Mouse (Mus musculus) E14TG2a.4 (cell line): ENCODE data around the gene Kcnj2.

ENCODE experiments used
- H3K27me3 ChIP-seq: 2 replicates; pipeline ENCODE4 v1.6.1; 2014; ENCODE audit warnings: low read length, control low read depth; ENCODE audit not compliant: insufficient read depth
- H3K36me3 ChIP-seq: 2 replicates; pipeline ENCODE4 v1.6.1; 2014; ENCODE audit warnings: low read length, control low read depth; ENCODE audit not compliant: insufficient read depth
- H3K4me1 ChIP-seq: replicated peaks from 2 replicates; pipeline ENCODE4 v1.6.1; 2014; ENCODE audit warnings: low read depth, low read length, control low read depth
- H3K4me3 ChIP-seq: replicated peaks from 2 replicates; pipeline ENCODE4 v1.5.1; 2014; ENCODE audit warnings: mild to moderate bottlenecking, low read length
- H3K9me3 ChIP-seq: 2 replicates; pipeline ENCODE4 v1.6.1; 2014; ENCODE audit warnings: low read length, control low read depth
- CTCF ChIP-seq: conservative IDR thresholded peaks from 2 replicates; pipeline ENCODE4 v1.5.1; 2014; ENCODE audit warnings: low read length
- NANOG ChIP-seq: IDR thresholded peaks from 2 replicates; pipeline ENCODE4 v1.6.1; 2014; ENCODE audit warnings: borderline replicate concordance, low read length, mixed read lengths
- POU5F1 ChIP-seq: IDR thresholded peaks from 2 replicates; pipeline ENCODE4 v1.6.1; 2014; ENCODE audit warnings: low read length, borderline replicate concordance

Kcnj2 gene

GRCm38 (mm10) chr11:111100131-111100530 lies 34.2 kb downstream of the Kcnj2 start:
- Histone ChIP-seq H3K4me3 (no peak overlapping the region), H3K36me3 (no peaks in the 10 kb centered on the region), H3K9me3 (no peaks in the 10 kb centered on the region), H3K4me1 (no peaks in the 10 kb centered on the region), H3K27me3 (no peaks in the 10 kb centered on the region)
- TF ChIP-seq NANOG = no peak
- TF ChIP-seq POU5F1 = no peak
- TF ChIP-seq CTCF = no peak

- Histone ChIP-seq H3K27me3 (no peaks in the 10 kb centered on the region), H3K4me3 (no peak overlapping the region), H3K9me3 (no peaks in the 10 kb centered on the region), H3K4me1 (no peaks in the 10 kb centered on the region), H3K36me3 (no peaks in the 10 kb centered on the region)
- TF ChIP-seq CTCF (no peak), POU5F1 (no peak), NANOG (no peak)
Observed at GRCm38 (mm10) chr11:111100651-111101050, 34.7 kb downstream of the Kcnj2 start.

GRCm38 (mm10) chr11:111101620-111102176 lies 35.7 kb downstream of the Kcnj2 start:
- no peaks in the 10 kb centered on the region for H3K36me3 ChIP-seq
- no peak overlapping the region for H3K4me3 ChIP-seq
- no peaks in the 10 kb centered on the region for H3K27me3 ChIP-seq
- H3K4me1 ChIP-seq = no peaks in the 10 kb centered on the region
- TF ChIP-seq CTCF (no peak), POU5F1 (no peak), NANOG (no peak)
- no peaks in the 10 kb centered on the region for H3K9me3 ChIP-seq

- Histone ChIP-seq H3K27me3 (no peaks in the 10 kb centered on the region), H3K4me1 (no peaks in the 10 kb centered on the region), H3K4me3 (no peak overlapping the region), H3K36me3 (no peaks in the 10 kb centered on the region), H3K9me3 (no peaks in the 10 kb centered on the region)
- TF ChIP-seq POU5F1 = no peak
- no peak for TF ChIP-seq CTCF
- no peak for TF ChIP-seq NANOG
Observed at GRCm38 (mm10) chr11:111104422-111104821, 38.5 kb downstream of the Kcnj2 start.

GRCm38 (mm10) chr11:111108130-111108529 lies 42.2 kb downstream of the Kcnj2 start:
- Histone ChIP-seq H3K9me3 (no peaks in the 10 kb centered on the region), H3K36me3 (no peaks in the 10 kb centered on the region), H3K4me3 (no peak overlapping the region), H3K27me3 (no peaks in the 10 kb centered on the region), H3K4me1 (no peaks in the 10 kb centered on the region)
- TF ChIP-seq POU5F1 (no peak), NANOG (no peak), CTCF (no peak)

- H3K4me3 ChIP-seq = no peak overlapping the region
- H3K4me1 ChIP-seq = peaks cover 27% of the 10 kb centered on the region
- no peaks in the 10 kb centered on the region for H3K36me3 ChIP-seq
- peak; percentile 53; the same call in 1 of the 2 replicates for TF ChIP-seq NANOG
- TF ChIP-seq POU5F1 = no peak
- no peaks in the 10 kb centered on the region for H3K9me3 ChIP-seq
- H3K27me3 ChIP-seq = no peaks in the 10 kb centered on the region
Observed at GRCm38 (mm10) chr11:111121514-111121913, 55.5 kb downstream of the Kcnj2 start.

GRCm38 (mm10) chr11:111123324-111123723 lies 57.4 kb downstream of the Kcnj2 start:
- Histone ChIP-seq H3K4me1 (peaks cover 27% of the 10 kb centered on the region), H3K36me3 (no peaks in the 10 kb centered on the region), H3K27me3 (no peaks in the 10 kb centered on the region), H3K9me3 (no peaks in the 10 kb centered on the region), H3K4me3 (no peak overlapping the region)
- no peak for TF ChIP-seq CTCF
- TF ChIP-seq POU5F1 = no peak
- no peak for TF ChIP-seq NANOG

- TF ChIP-seq CTCF = no peak
- no peak for TF ChIP-seq POU5F1
- TF ChIP-seq NANOG = no peak
- no peaks in the 10 kb centered on the region for H3K36me3 ChIP-seq
- H3K4me3 ChIP-seq = no peak overlapping the region
- H3K27me3 ChIP-seq = no peaks in the 10 kb centered on the region
- no peaks in the 10 kb centered on the region for H3K9me3 ChIP-seq
- H3K4me1 ChIP-seq = peaks cover 22% of the 10 kb centered on the region
Observed at GRCm38 (mm10) chr11:111125963-111126362, 60.0 kb downstream of the Kcnj2 start.
